ENCODE assay signal across 28 mouse cellular contexts in the genomic region with DNA sequence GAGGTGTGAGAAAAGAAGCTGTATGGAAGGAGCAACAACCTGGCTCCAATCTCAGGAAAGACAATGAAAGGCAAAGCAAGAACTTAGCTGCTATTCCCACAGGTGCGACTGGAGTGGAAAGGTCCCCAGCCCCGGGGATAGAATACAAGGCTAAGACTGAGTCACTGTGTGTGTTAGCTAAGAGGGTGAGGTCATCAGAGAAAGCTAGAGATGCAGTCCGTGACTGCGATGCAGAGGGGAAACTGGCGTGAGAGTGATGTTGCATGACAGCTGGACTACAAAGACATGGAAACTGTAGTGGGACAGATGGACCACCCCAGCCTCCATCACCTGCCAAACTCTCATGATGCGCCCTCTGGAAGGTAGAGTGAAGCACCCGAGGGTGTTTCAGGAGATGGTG.
DNase-seq lines count a peak whose midpoint lies in the region; ATAC-seq and TF ChIP-seq lines count a peak whose summit lies in the region.
"Had no signal": no experiment of that assay in that cellular context is flagged by ENCODE, and none has a peak within 500 bp of the region (broad histone marks: within the 10 kb centered on the region; RNA-seq: fewer than 3 reads in every experiment).

No protein-coding gene starts in this region.

- peak; percentile 55 to 67 for DNase-seq in adrenal gland, adult (ENCODE audit: inconsistent age in 2 of 2, low spot score in 1 of 2)
- no peak for DNase-seq in adrenal gland, postnatal 10 days
- DNase-seq in liver, postnatal 0 days, result no peak
- peak; percentile 51 for DNase-seq in stomach, postnatal 0 days (ENCODE audit: low spot score)
- no peak for DNase-seq in kidney, adult 8-10 months
- DNase-seq: cerebellum, adult 18-20 months; cerebellum, postnatal 10 days; heart, adult 2 months; heart, postnatal 14 days; kidney, postnatal 14 days; left cerebral cortex, postnatal 4 days; lung, postnatal 36 days; right cerebral cortex, postnatal 25 days; spleen, adult 18-20 months; thymus, postnatal 4 days had no signal

- no peaks in the 10 kb centered on the region for H3K9me3 ChIP-seq in liver, postnatal 0 days (ENCODE audit: low read length)
- H3K9me3 ChIP-seq in liver, embryonic 12.5 days (replicated peaks), result no peaks in the 10 kb centered on the region
- no peaks in the 10 kb centered on the region for H3K9me3 ChIP-seq in intestine, postnatal 0 days (ENCODE audit: control insufficient read depth)
- H3K9me3 ChIP-seq in stomach, postnatal 0 days (ENCODE audit: control insufficient read depth, low read length), result no peaks in the 10 kb centered on the region
- H3K9me3 ChIP-seq in midbrain, embryonic 16.5 days (replicated peaks; ENCODE audit: control insufficient read depth, low read length, poor library complexity, severe bottlenecking), result no peaks in the 10 kb centered on the region
- H3K9me3 ChIP-seq: embryonic facial prominence, embryonic 13.5 days; heart, embryonic 13.5 days; hindbrain, embryonic 10.5 days; liver, embryonic 15.5 days; lung, embryonic 15.5 days; megakaryocyte, embryonic 14.5 days; midbrain, embryonic 13.5 days had no signal

- H3K9ac ChIP-seq in liver, postnatal 0 days (replicated peaks), result no peak overlapping the region
- H3K9ac ChIP-seq in liver, embryonic 12.5 days, result no peak overlapping the region
- no peak overlapping the region for H3K9ac ChIP-seq in intestine, postnatal 0 days (ENCODE audit: low read depth, low read length)
- H3K9ac ChIP-seq in stomach, postnatal 0 days (ENCODE audit: low read length), result no peak overlapping the region
- H3K9ac ChIP-seq in midbrain, embryonic 16.5 days (ENCODE audit: low read depth, low read length), result no peak overlapping the region
- H3K9ac ChIP-seq: embryonic facial prominence, embryonic 13.5 days; heart, embryonic 13.5 days; liver, embryonic 15.5 days; lung, embryonic 15.5 days; midbrain, embryonic 13.5 days had no signal

- no peak overlapping the region for H3K4me2 ChIP-seq in liver, postnatal 0 days (ENCODE audit: low read depth, low read length)
- no peak overlapping the region for H3K4me2 ChIP-seq in liver, embryonic 12.5 days
- H3K4me2 ChIP-seq in intestine, postnatal 0 days (replicated peaks; ENCODE audit: low read depth), result no peak overlapping the region
- H3K4me2 ChIP-seq in stomach, postnatal 0 days (replicated peaks; ENCODE audit: low read depth), result no peak overlapping the region
- no peak overlapping the region for H3K4me2 ChIP-seq in midbrain, embryonic 16.5 days (ENCODE audit: low read length)
- H3K4me2 ChIP-seq: embryonic facial prominence, embryonic 13.5 days; heart, embryonic 13.5 days; liver, embryonic 15.5 days; lung, embryonic 15.5 days; midbrain, embryonic 13.5 days had no signal

- no peak for TF ChIP-seq CTCF in liver, postnatal 0 days (IDR thresholded peaks at IDR 0.05; ENCODE audit: low read depth)
- no peak for TF ChIP-seq CTCF in intestine, postnatal 0 days (IDR thresholded peaks at IDR 0.05; ENCODE audit: low read depth)
- no peak for TF ChIP-seq CTCF in stomach, postnatal 0 days (IDR thresholded peaks at IDR 0.05; ENCODE audit: low read depth)

- H3K4me3 ChIP-seq in liver, postnatal 0 days (ENCODE audit: low read depth, low read length), result no peak overlapping the region
- H3K4me3 ChIP-seq in liver, embryonic 12.5 days, result no peak overlapping the region
- H3K4me3 ChIP-seq in intestine, postnatal 0 days (ENCODE audit: low read depth, low read length), result no peak overlapping the region
- H3K4me3 ChIP-seq in stomach, postnatal 0 days (ENCODE audit: low read depth, low read length), result no peak overlapping the region
- H3K4me3 ChIP-seq in midbrain, embryonic 16.5 days (ENCODE audit: low read depth, low read length), result no peak overlapping the region
- H3K4me3 ChIP-seq: embryonic facial prominence, embryonic 13.5 days; heart, adult 2 months; heart, embryonic 13.5 days; hindbrain, embryonic 10.5 days; liver, embryonic 15.5 days; lung, embryonic 15.5 days; megakaryocyte, embryonic 14.5 days; midbrain, embryonic 13.5 days had no signal

- WGBS in liver, postnatal 0 days (ENCODE audit: insufficient replicate concordance), result 68% methylated on average over 7 of the region's 7 CpGs
- WGBS in liver, embryonic 12.5 days (ENCODE audit: insufficient replicate concordance), result 66% methylated on average over 7 of the region's 7 CpGs
- 58% methylated on average over 7 of the region's 7 CpGs for WGBS in intestine, postnatal 0 days
- WGBS in stomach, postnatal 0 days, result 54% methylated on average over 7 of the region's 7 CpGs
- WGBS in midbrain, embryonic 16.5 days, result 88% methylated on average over 7 of the region's 7 CpGs

- 0 out of 2 replicates have a peak, but pooled peaks have one; percentile 5 for ATAC-seq in liver, postnatal 0 days
- no peak for ATAC-seq in liver, embryonic 12.5 days
- peak; percentile 16; the same call in 1 of the 2 replicates for ATAC-seq in intestine, postnatal 0 days
- ATAC-seq in stomach, postnatal 0 days (ENCODE audit: low FRiP score, low TSS enrichment), result peak; percentile 80
- ATAC-seq in midbrain, embryonic 16.5 days, result no peak
- ATAC-seq: forebrain, embryonic 16.5 days; hindbrain, embryonic 16.5 days; midbrain, embryonic 13.5 days had no signal

- TF ChIP-seq EP300 in liver, postnatal 0 days (IDR thresholded peaks at IDR 0.05; ENCODE audit: low read depth), result no peak
- TF ChIP-seq EP300 in stomach, postnatal 0 days (optimal IDR thresholded peaks at IDR 0.05), result no peak

- H3K27ac ChIP-seq in liver, postnatal 0 days (ENCODE audit: low read depth), result peak overlapping the region; percentile 72
- no peak overlapping the region for H3K27ac ChIP-seq in liver, embryonic 12.5 days
- H3K27ac ChIP-seq in intestine, postnatal 0 days (ENCODE audit: low read depth, low read length), result peak overlapping the region; percentile 51
- H3K27ac ChIP-seq in stomach, postnatal 0 days (replicated peaks), result peak overlapping the region; percentile 76
- no peak overlapping the region for H3K27ac ChIP-seq in midbrain, embryonic 16.5 days (ENCODE audit: low read length)
- H3K27ac ChIP-seq: embryonic facial prominence, embryonic 13.5 days; heart, adult 2 months; heart, embryonic 13.5 days; hindbrain, embryonic 10.5 days; liver, embryonic 15.5 days; lung, embryonic 15.5 days; midbrain, embryonic 13.5 days had no signal

- no peaks in the 10 kb centered on the region for H3K36me3 ChIP-seq in liver, postnatal 0 days (replicated peaks; ENCODE audit: insufficient read depth, low read length)
- H3K36me3 ChIP-seq in liver, embryonic 12.5 days, result peaks cover 3% of the 10 kb centered on the region; the same call in 1 of the 2 replicates
- H3K36me3 ChIP-seq in intestine, postnatal 0 days (ENCODE audit: control insufficient read depth, insufficient read depth), result peaks cover 31% of the 10 kb centered on the region
- H3K36me3 ChIP-seq in stomach, postnatal 0 days (ENCODE audit: control insufficient read depth, insufficient read depth, low read length), result no peaks in the 10 kb centered on the region
- H3K36me3 ChIP-seq in midbrain, embryonic 16.5 days (ENCODE audit: control insufficient read depth, insufficient read depth, low read length), result no peaks in the 10 kb centered on the region
- H3K36me3 ChIP-seq: G1E; hindbrain, embryonic 10.5 days; liver, embryonic 15.5 days; midbrain, embryonic 13.5 days had no signal

- H3K27me3 ChIP-seq in liver, postnatal 0 days (ENCODE audit: insufficient read depth, low read length), result no peaks in the 10 kb centered on the region
- H3K27me3 ChIP-seq in liver, embryonic 12.5 days (replicated peaks), result no peaks in the 10 kb centered on the region
- H3K27me3 ChIP-seq in intestine, postnatal 0 days (replicated peaks; ENCODE audit: control insufficient read depth, insufficient read depth, low read length), result no peaks in the 10 kb centered on the region
- no peaks in the 10 kb centered on the region for H3K27me3 ChIP-seq in stomach, postnatal 0 days (ENCODE audit: control insufficient read depth, insufficient read depth, low read length)
- no peaks in the 10 kb centered on the region for H3K27me3 ChIP-seq in midbrain, embryonic 16.5 days (ENCODE audit: control insufficient read depth, insufficient read depth, low read depth, low read length)
- H3K27me3 ChIP-seq: embryonic facial prominence, embryonic 13.5 days; heart, embryonic 13.5 days; liver, embryonic 15.5 days; lung, embryonic 15.5 days; megakaryocyte, embryonic 14.5 days; midbrain, embryonic 13.5 days had no signal

- H3K4me1 ChIP-seq in liver, postnatal 0 days (ENCODE audit: insufficient read depth), result peaks cover 10% of the 10 kb centered on the region
- no peaks in the 10 kb centered on the region for H3K4me1 ChIP-seq in liver, embryonic 12.5 days
- peaks cover 19% of the 10 kb centered on the region for H3K4me1 ChIP-seq in intestine, postnatal 0 days (replicated peaks; ENCODE audit: control insufficient read depth, insufficient read depth, low read length)
- peaks cover 13% of the 10 kb centered on the region for H3K4me1 ChIP-seq in stomach, postnatal 0 days (replicated peaks; ENCODE audit: control insufficient read depth, insufficient read depth)
- peaks cover 12% of the 10 kb centered on the region for H3K4me1 ChIP-seq in midbrain, embryonic 16.5 days (ENCODE audit: control insufficient read depth, insufficient read depth, low read length)
- H3K4me1 ChIP-seq: hindbrain, embryonic 10.5 days; liver, embryonic 15.5 days; megakaryocyte, embryonic 14.5 days had no signal

Comparison
In these comparisons a context has a peak if more than half of its experiments do, and no peak if none do; other contexts are left out.
1. DNase-seq: peak in adrenal gland, adult (2 of 2) and stomach, postnatal 0 days (single experiment); none in adrenal gland, postnatal 10 days (single experiment), liver, postnatal 0 days (single experiment) and kidney, adult 8-10 months (0 of 2).
2. ATAC-seq: peak in liver, postnatal 0 days (single experiment), intestine, postnatal 0 days (single experiment) and stomach, postnatal 0 days (single experiment); none in liver, embryonic 12.5 days (single experiment) and midbrain, embryonic 16.5 days (single experiment).
3. H3K27ac ChIP-seq: peak in liver, postnatal 0 days (single experiment), intestine, postnatal 0 days (single experiment) and stomach, postnatal 0 days (single experiment); none in liver, embryonic 12.5 days (single experiment) and midbrain, embryonic 16.5 days (single experiment).